Mouse (Mus musculus) kidney, adult 18-20 months (tissue): Measurements from ENCODE around the gene Hhipl1.

Experiments used
- DNase-seq: peaks from one replicate; pipeline ENCODE4 v3.0.0; 2021

The Hhipl1 gene

GRCm38 (mm10) chr12:108305812-108306794 is at the start of gene Hhipl1:
Gene Hhipl1 (plus strand): TSS chr12:108306270.
- peak; percentile 55 for DNase-seq

- DNase-seq = no peak
Observed at GRCm38 (mm10) chr12:108256734-108257133, 49.3 kb upstream of the Hhipl1 start.

DNA sequence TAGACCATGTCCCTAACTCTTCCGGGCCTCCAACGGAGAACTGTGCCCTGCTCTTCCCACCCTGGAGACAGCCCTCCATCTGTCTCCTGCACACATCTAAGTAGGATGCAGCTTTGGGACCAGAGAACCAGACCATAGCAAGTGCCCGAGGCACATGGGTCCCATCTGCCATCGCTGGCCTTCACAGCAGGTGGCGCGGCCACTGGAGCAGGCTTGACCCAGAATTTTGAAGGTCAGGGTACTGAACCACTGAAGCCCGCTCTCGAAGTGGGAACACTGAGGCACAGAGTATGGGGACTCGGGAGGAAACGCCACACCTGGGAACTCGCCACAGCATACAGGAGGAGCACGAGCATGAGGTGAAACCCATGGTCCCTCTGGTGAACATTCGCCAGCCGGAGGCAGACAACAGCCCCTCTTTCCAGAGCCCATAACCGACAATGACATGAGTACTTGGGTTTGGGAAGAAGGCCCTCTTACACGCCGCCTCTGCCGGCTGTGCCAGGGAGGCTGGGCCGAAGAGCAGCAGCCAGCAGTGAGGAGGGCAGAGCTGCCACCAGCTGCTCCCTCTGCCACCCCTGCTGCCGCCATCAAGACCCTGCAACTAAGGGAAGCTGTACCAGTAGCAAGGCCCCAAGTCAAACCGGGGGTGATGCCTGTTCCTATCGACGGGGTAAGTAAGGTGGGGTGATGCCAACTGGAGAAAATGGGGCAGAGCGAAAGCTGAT is 46.6 kb upstream of the Hhipl1 start:
- DNase-seq = no peak

DNA sequence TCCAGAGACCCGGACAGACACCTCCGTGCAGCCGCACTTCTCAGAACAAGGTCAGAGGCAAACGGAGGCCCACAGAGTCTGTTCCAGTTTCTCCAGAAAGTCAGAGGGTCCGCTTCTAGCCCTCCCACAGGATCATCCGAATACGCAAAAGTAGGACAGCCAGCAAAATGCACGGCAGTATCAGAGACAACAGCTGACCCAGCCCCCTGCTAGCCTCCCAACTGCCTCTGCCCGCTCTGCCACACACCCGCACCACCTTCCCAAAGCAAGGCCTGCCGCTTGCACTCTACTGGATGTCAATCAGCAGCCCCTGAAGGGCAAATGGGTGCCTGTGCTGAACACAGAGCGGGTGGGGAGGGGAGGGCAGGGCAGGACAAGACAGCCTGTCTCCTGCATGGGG is 45.1 kb upstream of the Hhipl1 start:
- no peak for DNase-seq

DNA sequence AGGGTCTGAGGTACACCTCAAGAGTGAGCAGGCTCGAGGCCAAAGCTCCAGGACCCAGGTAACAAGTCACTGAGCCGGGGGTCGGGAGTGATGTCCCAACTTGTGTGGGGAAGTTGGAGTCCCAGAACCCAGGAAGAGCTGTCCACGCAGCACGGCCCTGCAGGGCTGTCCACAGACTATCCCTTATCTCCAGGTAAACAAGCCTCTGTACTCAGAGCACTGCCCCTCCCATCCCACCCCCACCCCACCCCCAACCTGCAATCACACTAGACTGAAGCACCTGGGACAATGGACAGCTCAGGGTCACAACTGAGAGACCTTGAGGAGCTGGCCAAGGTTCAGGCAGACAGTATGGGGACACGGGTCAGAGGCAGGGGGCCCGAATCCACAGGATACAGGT is 41.2 kb upstream of the Hhipl1 start:
- DNase-seq = no peak

GRCm38 (mm10) chr12:108265831-108266619 is 40.0 kb upstream of the Hhipl1 start:
- DNase-seq = no peak

GRCm38 (mm10) chr12:108267653-108268052 is 38.4 kb upstream of the Hhipl1 start:
- DNase-seq = no peak

DNA sequence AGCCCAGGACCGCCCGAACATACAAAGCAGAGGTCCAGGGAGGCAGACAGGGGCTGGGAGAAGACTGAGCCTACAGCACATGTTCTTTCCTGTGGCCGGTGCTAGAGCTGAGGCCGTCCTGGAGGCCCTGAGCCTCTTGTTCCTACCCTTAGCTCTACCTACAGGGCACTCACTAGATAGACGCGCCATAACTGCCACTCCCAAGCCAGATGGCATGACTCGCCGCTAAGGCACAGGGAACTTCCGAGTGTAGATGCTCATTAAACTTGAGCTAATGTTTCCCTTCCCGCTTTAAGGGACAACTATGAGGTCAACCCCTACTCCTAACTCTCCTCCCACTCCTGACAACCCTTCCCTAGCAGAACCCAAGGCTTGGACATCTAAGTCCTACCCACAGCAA is 37.1 kb upstream of the Hhipl1 start:
- no peak for DNase-seq

GRCm38 (mm10) chr12:108269699-108270098 is 36.4 kb upstream of the Hhipl1 start:
- no peak for DNase-seq

DNA sequence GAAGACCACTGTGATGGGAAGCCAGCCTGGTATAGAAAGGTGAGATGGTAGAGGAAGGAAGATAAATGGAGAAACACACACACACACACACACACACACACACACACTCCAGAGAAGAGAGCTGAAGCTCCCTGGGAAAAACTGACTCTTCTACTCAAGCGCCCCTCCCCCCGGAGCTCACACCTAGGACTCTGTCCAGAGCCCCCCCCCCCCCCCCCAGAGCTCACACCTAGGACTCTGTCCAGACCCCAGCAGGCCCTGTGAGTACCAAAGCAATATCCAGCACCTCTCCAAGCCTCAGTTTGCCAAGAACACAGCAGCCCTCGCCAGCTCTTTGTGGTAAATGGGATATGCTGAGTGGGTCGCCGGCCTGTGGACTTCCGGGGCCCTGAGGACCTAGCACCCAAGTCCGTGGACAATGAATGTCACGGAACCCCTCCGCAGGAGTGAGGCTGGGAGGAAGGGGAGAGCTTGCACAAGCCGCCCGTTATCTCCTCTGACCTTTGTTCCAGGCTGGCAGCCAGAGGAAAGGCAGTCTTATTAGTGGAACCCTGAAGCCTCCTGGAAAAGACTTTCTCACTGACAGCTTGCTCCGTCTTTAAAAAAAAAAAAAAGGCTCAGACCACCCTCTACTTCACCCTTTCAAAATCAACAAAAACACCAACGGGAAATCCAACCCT is 35.7 kb upstream of the Hhipl1 start:
- DNase-seq = no peak

DNA sequence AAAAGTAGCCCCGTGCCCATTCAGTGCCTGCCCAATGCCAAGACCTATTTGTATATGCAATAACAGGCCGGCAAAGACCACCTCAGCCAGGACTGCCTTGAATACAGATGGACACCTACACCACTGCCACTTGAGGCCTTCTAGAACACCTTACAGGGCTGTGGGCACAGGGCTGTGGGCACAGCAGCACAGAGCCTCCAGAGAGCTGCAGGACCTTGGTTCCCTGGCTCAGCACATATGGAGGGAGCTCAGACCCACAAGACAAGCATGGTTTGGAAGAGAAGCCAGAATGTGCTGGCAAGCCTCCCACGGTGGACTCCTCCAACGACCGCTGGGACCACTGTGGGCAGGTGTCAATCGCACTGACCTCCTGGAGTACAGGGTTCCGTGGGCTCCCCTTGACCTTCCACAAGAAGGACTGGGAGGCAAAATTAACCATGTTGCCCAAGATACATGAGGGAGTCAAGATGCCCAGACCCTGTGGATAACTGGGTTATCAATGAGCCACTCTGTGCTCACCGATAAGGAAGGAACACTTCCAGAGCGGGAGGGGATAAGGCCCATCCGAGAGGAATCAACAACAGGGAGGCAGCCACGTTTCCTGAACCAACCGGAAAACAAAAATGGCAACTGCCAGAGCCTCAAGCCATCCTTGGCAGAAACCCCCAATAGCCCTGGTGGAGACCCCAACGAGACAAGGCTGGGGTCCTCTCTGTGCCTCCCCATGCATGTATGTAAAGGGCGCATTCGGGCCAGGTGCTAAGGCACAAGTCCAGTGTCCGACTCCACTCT is 34.5 kb upstream of the Hhipl1 start:
- no peak for DNase-seq

DNA sequence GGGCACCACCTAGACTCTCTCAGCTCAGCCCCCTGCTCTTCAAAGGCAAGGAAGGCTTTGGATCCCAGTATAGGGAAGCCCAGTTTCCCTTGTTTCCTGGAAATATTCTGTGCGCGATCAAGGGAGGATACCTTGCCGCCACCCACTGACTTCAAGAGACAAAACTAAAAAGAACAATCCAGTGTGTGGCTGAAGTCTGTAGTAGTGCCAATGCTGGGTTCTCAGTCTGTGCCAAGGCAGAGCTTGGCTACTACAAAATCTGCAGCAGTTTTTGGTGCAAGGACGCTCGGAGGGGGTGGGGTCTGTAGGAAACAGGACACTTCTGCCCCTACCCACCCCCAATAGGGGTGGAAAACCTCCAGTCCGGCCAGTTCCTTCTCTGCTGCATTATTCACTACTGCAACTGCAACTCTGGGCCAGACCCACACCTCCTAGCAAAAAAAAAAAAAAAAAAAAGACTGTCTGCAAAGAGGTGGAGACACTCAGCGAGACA is 33.9 kb upstream of the Hhipl1 start:
- no peak for DNase-seq

GRCm38 (mm10) chr12:108273466-108274312 is 32.4 kb upstream of the Hhipl1 start:
- DNase-seq = no peak

DNA sequence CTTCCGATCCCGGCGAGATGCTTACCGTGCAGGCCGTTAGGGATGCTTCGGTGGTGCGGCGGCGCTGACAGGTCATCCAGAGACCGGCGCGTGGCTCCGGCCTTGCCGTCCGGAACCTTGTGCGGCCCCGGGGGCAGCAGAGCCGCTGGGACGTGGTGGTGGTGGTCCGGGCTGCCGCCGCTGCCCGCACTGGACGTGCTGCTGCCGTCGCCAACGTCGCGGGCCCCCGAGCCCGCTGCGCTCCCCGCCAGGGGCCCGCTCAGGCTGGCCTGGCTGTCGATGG is 31.8 kb upstream of the Hhipl1 start:
- DNase-seq = no peak

- no peak for DNase-seq
Observed at GRCm38 (mm10) chr12:108274661-108275507, 31.2 kb upstream of the Hhipl1 start, which contains the start of gene Ccdc85c. Gene Ccdc85c (minus strand): TSS chr12:108275425.

DNA sequence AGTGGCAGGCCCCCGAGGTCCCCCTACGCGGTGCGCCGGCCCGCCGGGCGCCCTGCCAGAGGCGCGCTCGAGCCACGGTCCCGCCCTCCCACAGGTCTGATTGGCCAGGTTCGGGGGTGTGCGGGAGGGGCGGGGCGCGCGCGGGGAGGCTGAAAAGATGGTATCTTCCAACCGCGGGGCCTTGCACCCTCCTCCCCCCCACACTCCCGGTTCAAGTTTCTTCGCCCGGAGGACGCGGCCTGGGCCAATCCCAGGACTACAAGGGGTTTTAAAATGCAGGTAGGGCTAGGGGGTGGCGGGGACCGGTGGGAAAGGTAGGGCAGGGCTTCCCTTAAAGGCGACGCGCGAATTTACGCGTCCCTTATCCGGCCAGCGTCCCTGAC is 30.6 kb upstream of the Hhipl1 start:
- peak; percentile 97 for DNase-seq

- DNase-seq = peak; percentile 62
Observed at GRCm38 (mm10) chr12:108275920-108276822, 29.9 kb upstream of the Hhipl1 start.

DNA sequence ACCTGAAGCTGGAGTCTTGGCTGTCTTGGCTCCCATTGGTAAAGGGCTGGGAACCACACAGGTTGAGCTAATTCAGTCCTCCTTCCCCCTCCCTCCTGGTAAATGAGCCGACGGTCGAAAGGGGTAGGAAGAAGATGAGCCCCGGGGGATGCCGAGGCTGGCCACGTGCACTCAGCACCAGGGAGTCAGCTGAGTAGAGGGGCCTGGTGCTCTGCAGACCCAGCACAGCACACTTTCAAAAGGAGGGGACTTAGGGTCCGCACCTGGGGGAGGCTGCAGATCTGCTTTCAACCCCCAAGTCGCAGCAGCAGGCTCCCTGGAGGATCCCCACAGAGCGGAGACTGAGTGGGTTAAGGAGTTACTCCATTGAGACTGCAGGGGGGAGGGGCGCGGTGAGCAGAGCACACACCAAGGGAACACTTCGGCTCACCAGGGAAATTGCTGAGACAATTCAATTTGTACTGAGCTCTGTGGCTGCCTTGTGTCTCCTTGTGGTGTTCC is 28.7 kb upstream of the Hhipl1 start:
- DNase-seq = no peak
